Mouse (Mus musculus) liver, embryonic 14.5 days (tissue): ENCODE measurements around the gene Mmp8.

Experiments
- CTCF ChIP-seq: IDR thresholded peaks from 2 replicates; pipeline ENCODE4 v1.5.1; 2016; ENCODE audit warnings: antibody characterized with exemption, low read depth, control low read depth
- EP300 ChIP-seq: IDR thresholded peaks from 2 replicates; pipeline ENCODE4 v1.6.1; 2016; ENCODE audit warnings: antibody characterized with exemption, low read depth

- TF ChIP-seq EP300 (no peak), CTCF (no peak)
Observed at GRCm38 (mm10) chr9:7558221-7559017, at the start of gene Mmp8.
